Mouse (Mus musculus): Measurements from ENCODE around the gene Vamp9. TPM values are rescaled to one million over a fixed set of nuclear protein-coding genes. Genes with fewer than 3 reads are reported as not detected.

Gene Vamp9
- polyA plus RNA-seq, 1 experiment = 3.7 TPM

GRCm38 (mm10) chr5:99975061-99975460 is 69.0 kb downstream of the Vamp9 start:
- Histone ChIP-seq H3K4me3 (ENCODE audit: control insufficient read depth, low read depth, low read length) (peak overlapping the region; percentile 10), H3K27me3 (ENCODE audit: control insufficient read depth, insufficient read depth, low read length) (no peaks in the 10 kb centered on the region), H3K4me1 (ENCODE audit: control insufficient read depth, insufficient read depth, low read length) (peaks cover 11% of the 10 kb centered on the region), H3K27ac (ENCODE audit: control insufficient read depth, insufficient read depth, low read depth, low read length) (no peak overlapping the region), H3K36me3 (ENCODE audit: control insufficient read depth, insufficient read depth, low read length) (no peaks in the 10 kb centered on the region)
- TF ChIP-seq CTCF (IDR thresholded peaks at IDR 0.05; ENCODE audit: control insufficient read depth, insufficient read depth, insufficient replicate concordance, low read depth, low read length) (no peak), POLR2A (IDR thresholded peaks at IDR 0.05; ENCODE audit: control insufficient read depth, low read depth, low read length) (no peak)

GRCm38 (mm10) chr5:99975776-99976175 is 69.7 kb downstream of the Vamp9 start:
- H3K4me1 ChIP-seq (ENCODE audit: control insufficient read depth, insufficient read depth, low read length) = peaks cover 11% of the 10 kb centered on the region
- no peak overlapping the region for H3K27ac ChIP-seq (ENCODE audit: control insufficient read depth, insufficient read depth, low read depth, low read length)
- TF ChIP-seq CTCF (IDR thresholded peaks at IDR 0.05; ENCODE audit: control insufficient read depth, insufficient read depth, insufficient replicate concordance, low read depth, low read length) = no peak
- no peak overlapping the region for H3K4me3 ChIP-seq (ENCODE audit: control insufficient read depth, low read depth, low read length)
- H3K36me3 ChIP-seq (ENCODE audit: control insufficient read depth, insufficient read depth, low read length) = no peaks in the 10 kb centered on the region
- H3K27me3 ChIP-seq (ENCODE audit: control insufficient read depth, insufficient read depth, low read length) = no peaks in the 10 kb centered on the region

- no peak overlapping the region for H3K27ac ChIP-seq (ENCODE audit: control insufficient read depth, insufficient read depth, low read depth, low read length)
- TF ChIP-seq CTCF (IDR thresholded peaks at IDR 0.05; ENCODE audit: control insufficient read depth, insufficient read depth, insufficient replicate concordance, low read depth, low read length) (no peak), POLR2A (IDR thresholded peaks at IDR 0.05; ENCODE audit: control insufficient read depth, low read depth, low read length) (no peak)
- H3K36me3 ChIP-seq (ENCODE audit: control insufficient read depth, insufficient read depth, low read length) = no peaks in the 10 kb centered on the region
These were observed 70.4 kb downstream of the Vamp9 start for GRCm38 (mm10) chr5:99976334-99976955.

GRCm38 (mm10) chr5:99977516-99978301 is 71.7 kb downstream of the Vamp9 start:
- H3K4me3 ChIP-seq (ENCODE audit: control insufficient read depth, low read depth, low read length) = peak overlapping the region; percentile 86
- H3K27me3 ChIP-seq (ENCODE audit: control insufficient read depth, insufficient read depth, low read length) = no peaks in the 10 kb centered on the region
- H3K36me3 ChIP-seq (ENCODE audit: control insufficient read depth, insufficient read depth, low read length) = no peaks in the 10 kb centered on the region
- H3K27ac ChIP-seq (ENCODE audit: control insufficient read depth, insufficient read depth, low read depth, low read length) = peak overlapping the region; percentile 88
- TF ChIP-seq CTCF (IDR thresholded peaks at IDR 0.05; ENCODE audit: control insufficient read depth, insufficient read depth, insufficient replicate concordance, low read depth, low read length) (no peak), POLR2A (IDR thresholded peaks at IDR 0.05; ENCODE audit: control insufficient read depth, low read depth, low read length) (no peak)
- peaks cover 11% of the 10 kb centered on the region for H3K4me1 ChIP-seq (ENCODE audit: control insufficient read depth, insufficient read depth, low read length)

More at GRCm38 (mm10) chr5:99976334-99976955, 70.4 kb downstream of the Vamp9 start:
- no peaks in the 10 kb centered on the region for H3K27me3 ChIP-seq (ENCODE audit: control insufficient read depth, insufficient read depth, low read length)
- no peak overlapping the region; the same call in 1 of the 2 replicates for H3K4me3 ChIP-seq (ENCODE audit: control insufficient read depth, low read depth, low read length)
- H3K4me1 ChIP-seq (ENCODE audit: control insufficient read depth, insufficient read depth, low read length) = peaks cover 11% of the 10 kb centered on the region

GRCm38 (mm10) chr5:99978699-99979442 is 72.8 kb downstream of the Vamp9 start, which contains the start of the genes Hnrnpd and 4930524J08Rik:
Gene Hnrnpd, minus strand, starts transcription at chr5:99978938.
Gene 4930524J08Rik, plus strand, starts transcription at chr5:99979061.
- Histone ChIP-seq H3K27me3 (ENCODE audit: control insufficient read depth, insufficient read depth, low read length) (no peaks in the 10 kb centered on the region), H3K4me3 (ENCODE audit: control insufficient read depth, low read depth, low read length) (peak within 1 kb of the TSS; percentile 96), H3K36me3 (ENCODE audit: control insufficient read depth, insufficient read depth, low read length) (no peaks in the 10 kb centered on the region), H3K4me1 (ENCODE audit: control insufficient read depth, insufficient read depth, low read length) (peaks cover 8% of the 10 kb centered on the region), H3K27ac (ENCODE audit: control insufficient read depth, insufficient read depth, low read depth, low read length) (peak within 1 kb of the TSS; percentile 98)
- TF ChIP-seq CTCF (IDR thresholded peaks at IDR 0.05; ENCODE audit: control insufficient read depth, insufficient read depth, insufficient replicate concordance, low read depth, low read length) = no peak
- TF ChIP-seq POLR2A (IDR thresholded peaks at IDR 0.05; ENCODE audit: control insufficient read depth, low read depth, low read length) = peak; percentile 63

GRCm38 (mm10) chr5:99983452-99984061 is 77.5 kb downstream of the Vamp9 start:
- no peaks in the 10 kb centered on the region for H3K27me3 ChIP-seq (ENCODE audit: control insufficient read depth, insufficient read depth, low read length)
- H3K4me3 ChIP-seq (ENCODE audit: control insufficient read depth, low read depth, low read length) = no peak overlapping the region
- TF ChIP-seq CTCF (IDR thresholded peaks at IDR 0.05; ENCODE audit: control insufficient read depth, insufficient read depth, insufficient replicate concordance, low read depth, low read length) (no peak), POLR2A (IDR thresholded peaks at IDR 0.05; ENCODE audit: control insufficient read depth, low read depth, low read length) (no peak)
- H3K36me3 ChIP-seq (ENCODE audit: control insufficient read depth, insufficient read depth, low read length) = no peaks in the 10 kb centered on the region
- H3K4me1 ChIP-seq (ENCODE audit: control insufficient read depth, insufficient read depth, low read length) = no peaks in the 10 kb centered on the region
- H3K27ac ChIP-seq (ENCODE audit: control insufficient read depth, insufficient read depth, low read depth, low read length) = no peak overlapping the region

Data from testis, adult 2 months (tissue).